Mouse (Mus musculus): Measurements from ENCODE around the gene Ing5. TPM values are rescaled to one million over a fixed set of nuclear protein-coding genes. Genes with fewer than 3 reads are reported as not detected.
"Not testable (repeated sequence)": the region's sequence is repeated elsewhere in the genome, so short reads cannot be mapped to it uniquely, and the experiment has no call there.

The Ing5 gene
- polyA plus RNA-seq, 1 experiment: 3.3 TPM

- H3K4me3 ChIP-seq: no peak overlapping the region
- no peaks in the 10 kb centered on the region for H3K79me2 ChIP-seq (ENCODE audit: control insufficient read depth, insufficient read depth)
- no peak overlapping the region for H3K4me2 ChIP-seq (ENCODE audit: low read depth)
- TF ChIP-seq REST (IDR thresholded peaks at IDR 0.05; ENCODE audit: insufficient read depth, insufficient read length): no peak
- no peak for TF ChIP-seq E2F4 (IDR thresholded peaks at IDR 0.05; ENCODE audit: insufficient read depth)
- no peak for TF ChIP-seq POLR2AphosphoS2 (IDR thresholded peaks at IDR 0.05; ENCODE audit: insufficient read length, low read depth)
- no peak for TF ChIP-seq SRF (IDR thresholded peaks at IDR 0.05; ENCODE audit: control insufficient read depth, insufficient read length, low read depth)
- no peak for TF ChIP-seq TCF3 (IDR thresholded peaks at IDR 0.05; ENCODE audit: insufficient read length, low read depth)
- no peak for TF ChIP-seq CEBPB (IDR thresholded peaks at IDR 0.05; ENCODE audit: insufficient read depth, poor library complexity, severe bottlenecking)
- no peak for TF ChIP-seq POLR2A (IDR thresholded peaks at IDR 0.05; ENCODE audit: insufficient read length, low read depth)
- TF ChIP-seq MYOD1 (IDR thresholded peaks at IDR 0.05; ENCODE audit: control insufficient read depth in 1 of 3, insufficient read length in 2 of 3, low read depth in 2 of 3): no peak
- TF ChIP-seq USF1 (IDR thresholded peaks at IDR 0.05; ENCODE audit: low read depth): no peak
- no peak for TF ChIP-seq MAX (IDR thresholded peaks at IDR 0.05; ENCODE audit: low read depth)
- no peak for TF ChIP-seq MYOG (IDR thresholded peaks at IDR 0.05; ENCODE audit: control insufficient read depth in 1 of 3, insufficient read depth in 1 of 3, insufficient read length in 2 of 3, low read depth in 2 of 3)
- no peak for TF ChIP-seq TCF12 (IDR thresholded peaks at IDR 0.05; ENCODE audit: insufficient read depth, poor library complexity, severe bottlenecking)
- no peak overlapping the region for H3ac ChIP-seq (ENCODE audit: control insufficient read depth, insufficient read length)
- H3K36me3 ChIP-seq (ENCODE audit: control insufficient read depth, insufficient read depth): no peaks in the 10 kb centered on the region
- no peaks in the 10 kb centered on the region for H3K27me3 ChIP-seq (ENCODE audit: control insufficient read depth, insufficient read depth, insufficient read length)
These were observed 53.6 kb downstream of the Ing5 start for GRCm38 (mm10) chr1:93857370-93857769.

GRCm38 (mm10) chr1:93857991-93858390, 54.2 kb downstream of the Ing5 start:
- no peak overlapping the region for H3K4me3 ChIP-seq
- H3ac ChIP-seq (ENCODE audit: control insufficient read depth, insufficient read length): no peak overlapping the region
- H3K4me2 ChIP-seq (ENCODE audit: low read depth): no peak overlapping the region
- no peaks in the 10 kb centered on the region for H3K36me3 ChIP-seq (ENCODE audit: control insufficient read depth, insufficient read depth)
- TF ChIP-seq USF1 (IDR thresholded peaks at IDR 0.05; ENCODE audit: low read depth) (no peak), MYOD1 (IDR thresholded peaks at IDR 0.05; ENCODE audit: control insufficient read depth in 1 of 3, insufficient read length in 2 of 3, low read depth in 2 of 3) (no peak), POLR2AphosphoS2 (IDR thresholded peaks at IDR 0.05; ENCODE audit: insufficient read length, low read depth) (no peak), MYOG (IDR thresholded peaks at IDR 0.05; ENCODE audit: control insufficient read depth in 1 of 3, insufficient read depth in 1 of 3, insufficient read length in 2 of 3, low read depth in 2 of 3) (no peak), TCF3 (IDR thresholded peaks at IDR 0.05; ENCODE audit: insufficient read length, low read depth) (no peak), REST (IDR thresholded peaks at IDR 0.05; ENCODE audit: insufficient read depth, insufficient read length) (no peak), TCF12 (IDR thresholded peaks at IDR 0.05; ENCODE audit: insufficient read depth, poor library complexity, severe bottlenecking) (no peak), POLR2A (IDR thresholded peaks at IDR 0.05; ENCODE audit: insufficient read length, low read depth) (no peak), CEBPB (IDR thresholded peaks at IDR 0.05; ENCODE audit: insufficient read depth, poor library complexity, severe bottlenecking) (no peak), SRF (IDR thresholded peaks at IDR 0.05; ENCODE audit: control insufficient read depth, insufficient read length, low read depth) (no peak), MAX (IDR thresholded peaks at IDR 0.05; ENCODE audit: low read depth) (no peak), E2F4 (IDR thresholded peaks at IDR 0.05; ENCODE audit: insufficient read depth) (no peak)
- no peaks in the 10 kb centered on the region for H3K79me2 ChIP-seq (ENCODE audit: control insufficient read depth, insufficient read depth)
- H3K27me3 ChIP-seq (ENCODE audit: control insufficient read depth, insufficient read depth, insufficient read length): no peaks in the 10 kb centered on the region

GRCm38 (mm10) chr1:93859619-93860018, 55.9 kb downstream of the Ing5 start:
- H3K4me3 ChIP-seq: no peak overlapping the region
- no peak for TF ChIP-seq POLR2A (IDR thresholded peaks at IDR 0.05; ENCODE audit: insufficient read length, low read depth)
- TF ChIP-seq MYOD1 (IDR thresholded peaks at IDR 0.05; ENCODE audit: control insufficient read depth in 1 of 3, insufficient read length in 2 of 3, low read depth in 2 of 3): no peak
- TF ChIP-seq MAX (IDR thresholded peaks at IDR 0.05; ENCODE audit: low read depth): no peak
- no peak for TF ChIP-seq USF1 (IDR thresholded peaks at IDR 0.05; ENCODE audit: low read depth)
- TF ChIP-seq SRF (IDR thresholded peaks at IDR 0.05; ENCODE audit: control insufficient read depth, insufficient read length, low read depth): no peak
- TF ChIP-seq TCF12 (IDR thresholded peaks at IDR 0.05; ENCODE audit: insufficient read depth, poor library complexity, severe bottlenecking): no peak
- no peak for TF ChIP-seq TCF3 (IDR thresholded peaks at IDR 0.05; ENCODE audit: insufficient read length, low read depth)
- TF ChIP-seq MYOG (IDR thresholded peaks at IDR 0.05; ENCODE audit: control insufficient read depth in 1 of 3, insufficient read depth in 1 of 3, insufficient read length in 2 of 3, low read depth in 2 of 3): no peak
- TF ChIP-seq CEBPB (IDR thresholded peaks at IDR 0.05; ENCODE audit: insufficient read depth, poor library complexity, severe bottlenecking): no peak
- TF ChIP-seq E2F4 (IDR thresholded peaks at IDR 0.05; ENCODE audit: insufficient read depth): no peak
- no peak for TF ChIP-seq POLR2AphosphoS2 (IDR thresholded peaks at IDR 0.05; ENCODE audit: insufficient read length, low read depth)
- TF ChIP-seq REST (IDR thresholded peaks at IDR 0.05; ENCODE audit: insufficient read depth, insufficient read length): no peak
- H3K27me3 ChIP-seq (ENCODE audit: control insufficient read depth, insufficient read depth, insufficient read length): no peaks in the 10 kb centered on the region
- H3K79me2 ChIP-seq (ENCODE audit: control insufficient read depth, insufficient read depth): no peaks in the 10 kb centered on the region
- H3K36me3 ChIP-seq (ENCODE audit: control insufficient read depth, insufficient read depth): no peaks in the 10 kb centered on the region
- no peak overlapping the region for H3ac ChIP-seq (ENCODE audit: control insufficient read depth, insufficient read length)
- H3K4me2 ChIP-seq (ENCODE audit: low read depth): no peak overlapping the region

- not testable (repeated sequence) for H3K27me3 ChIP-seq (ENCODE audit: control insufficient read depth, insufficient read depth, insufficient read length); H3K4me2 ChIP-seq (ENCODE audit: low read depth); H3K4me3 ChIP-seq; H3K36me3 ChIP-seq (ENCODE audit: control insufficient read depth, insufficient read depth); H3K79me2 ChIP-seq (ENCODE audit: control insufficient read depth, insufficient read depth); H3ac ChIP-seq (ENCODE audit: control insufficient read depth, insufficient read length)
These were observed 57.3 kb downstream of the Ing5 start, which contains the start of gene Gal3st2 for GRCm38 (mm10) chr1:93861048-93861447. Gal3st2 (plus strand) TSS chr1:93861306.

Other genes starting within 250 kb of the Ing5 start
- gene Stk25, start 145.3 kb upstream of the Ing5 start, polyA plus RNA-seq (2012; fragmentation: generic; extraction: Trizol): 119 TPM
- gene Bok, start 118.3 kb upstream of the Ing5 start, polyA plus RNA-seq (2012; fragmentation: generic; extraction: Trizol): 37.8 TPM
- 49.9 TPM for gene Atg4b, start 52.5 kb upstream of the Ing5 start, polyA plus RNA-seq (2012; fragmentation: generic; extraction: Trizol)
- gene Thap4, start 49.1 kb upstream of the Ing5 start, polyA plus RNA-seq (2012; fragmentation: generic; extraction: Trizol): 52.9 TPM
- gene Dtymk, start 2.0 kb upstream of the Ing5 start, polyA plus RNA-seq (2012; fragmentation: generic; extraction: Trizol): 81.4 TPM
- gene D2hgdh, start 20.9 kb downstream of the Ing5 start, polyA plus RNA-seq (2012; fragmentation: generic; extraction: Trizol): 7.6 TPM
- 0.14 TPM for gene Gal3st2, start 57.3 kb downstream of the Ing5 start, polyA plus RNA-seq (2012; fragmentation: generic; extraction: Trizol)
- not detected for gene Gal3st2b, start 114.3 kb downstream of the Ing5 start, polyA plus RNA-seq (2012; fragmentation: generic; extraction: Trizol)
- not detected for gene Gal3st2c, start 186.5 kb downstream of the Ing5 start, polyA plus RNA-seq (2012; fragmentation: generic; extraction: Trizol)
- gene Neu4, start 216.5 kb downstream of the Ing5 start, polyA plus RNA-seq (2012; fragmentation: generic; extraction: Trizol): not detected
- gene Pdcd1, start 248.6 kb downstream of the Ing5 start, polyA plus RNA-seq (2012; fragmentation: generic; extraction: Trizol): not detected